Mouse (Mus musculus): Measurements from ENCODE around the gene Olfr135.

Gene Olfr135

DNA sequence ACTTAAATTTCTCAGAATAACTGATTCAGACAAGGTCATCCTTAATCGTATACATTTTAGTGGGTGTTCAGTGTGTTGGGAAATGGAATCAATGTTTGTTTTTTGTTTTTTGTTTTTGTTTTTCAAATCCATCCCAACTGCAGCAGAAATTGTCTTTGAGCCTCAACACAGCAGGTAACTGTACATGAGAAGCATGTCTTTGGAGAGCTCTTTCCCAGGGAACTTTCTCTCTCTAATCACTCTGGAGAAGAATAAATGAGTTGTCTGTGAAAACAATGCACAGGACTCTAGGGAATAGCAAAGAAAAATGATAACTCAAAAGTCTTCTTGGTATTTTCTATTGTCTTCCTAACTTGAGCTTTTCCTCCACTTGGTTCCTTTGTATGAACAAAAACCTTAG, at the start of gene Olfr135:
Gene Olfr135 (plus strand): TSS at position 301 of the 400 bp plus-strand sequence.
- DNase-seq, result no peak

- DNase-seq, result no peak
Measured at GRCm38 (mm10) chr17:38171088-38171487, 33.0 kb upstream of the Olfr135 start, which contains the start of gene Olfr134. TSS of gene Olfr134 (plus strand) at chr17:38171388.
